26 mouse cellular contexts compared by ENCODE assay signal in the genomic region with DNA sequence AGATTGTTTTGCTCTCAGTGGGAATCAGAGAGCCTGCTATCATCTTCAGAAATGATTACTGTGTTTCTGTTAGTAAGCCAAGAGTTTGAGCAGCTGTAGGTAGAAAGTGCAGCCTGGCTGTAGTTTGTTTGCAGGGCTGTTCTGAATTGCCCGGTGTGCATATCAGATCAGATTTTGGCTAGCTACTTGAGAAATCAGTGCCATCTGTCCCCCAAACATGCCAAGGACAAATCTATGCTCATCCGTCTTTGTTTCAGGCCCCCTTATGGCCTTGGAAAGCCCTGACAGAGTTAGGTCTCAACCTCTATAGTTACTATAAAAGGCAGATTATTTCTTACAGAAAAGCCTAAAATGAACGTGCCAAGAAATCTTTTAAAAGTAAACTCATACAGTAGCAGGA.
DNase-seq lines count a peak whose midpoint lies in the region; ATAC-seq and TF ChIP-seq lines count a peak whose summit lies in the region.
"Had no signal": no experiment of that assay in that cellular context is flagged by ENCODE, and none has a peak within 500 bp of the region (broad histone marks: within the 10 kb centered on the region; RNA-seq: fewer than 3 reads in every experiment).

No protein-coding gene starts in this region.

- 80% methylated on average over 3 of the region's 3 CpGs for WGBS in forebrain, embryonic 14.5 days
- 93% methylated on average over 3 of the region's 3 CpGs for WGBS in forebrain, embryonic 12.5 days
- WGBS in midbrain, postnatal 0 days = 85% methylated on average over 3 of the region's 3 CpGs
- 84% methylated on average over 3 of the region's 3 CpGs for WGBS in midbrain, embryonic 16.5 days

- H3K27ac ChIP-seq in forebrain, embryonic 14.5 days (ENCODE audit: low read depth, low read length) = no peak overlapping the region
- H3K27ac ChIP-seq in forebrain, embryonic 12.5 days = no peak overlapping the region
- H3K27ac ChIP-seq in midbrain, postnatal 0 days (ENCODE audit: low read depth, low read length) = no peak overlapping the region
- no peak overlapping the region for H3K27ac ChIP-seq in midbrain, embryonic 16.5 days (ENCODE audit: low read length)
- H3K27ac ChIP-seq: embryonic facial prominence, embryonic 12.5 days; heart, adult 2 months; heart, embryonic 13.5 days; hindbrain, embryonic 12.5 days; kidney, postnatal 0 days; neural tube, embryonic 13.5 days had no signal

- no peak for TF ChIP-seq CTCF in midbrain, postnatal 0 days (IDR thresholded peaks at IDR 0.05)

- no peak overlapping the region for H3K9ac ChIP-seq in forebrain, embryonic 14.5 days (ENCODE audit: low read length)
- H3K9ac ChIP-seq in forebrain, embryonic 12.5 days = no peak overlapping the region
- no peak overlapping the region for H3K9ac ChIP-seq in midbrain, postnatal 0 days (replicated peaks; ENCODE audit: low read length, poor library complexity, severe bottlenecking)
- H3K9ac ChIP-seq in midbrain, embryonic 16.5 days (ENCODE audit: low read depth, low read length) = no peak overlapping the region
- H3K9ac ChIP-seq: embryonic facial prominence, embryonic 12.5 days; heart, embryonic 13.5 days; hindbrain, embryonic 12.5 days; neural tube, embryonic 13.5 days had no signal

- H3K4me2 ChIP-seq in forebrain, embryonic 14.5 days (ENCODE audit: low read length) = no peak overlapping the region
- no peak overlapping the region for H3K4me2 ChIP-seq in forebrain, embryonic 12.5 days
- no peak overlapping the region for H3K4me2 ChIP-seq in midbrain, postnatal 0 days (ENCODE audit: low read depth, low read length, poor library complexity, severe bottlenecking)
- no peak overlapping the region for H3K4me2 ChIP-seq in midbrain, embryonic 16.5 days (ENCODE audit: low read length)
- H3K4me2 ChIP-seq: embryonic facial prominence, embryonic 12.5 days; heart, embryonic 13.5 days; hindbrain, embryonic 12.5 days; neural tube, embryonic 13.5 days had no signal

- H3K9me3 ChIP-seq in forebrain, embryonic 14.5 days (replicated peaks; ENCODE audit: control insufficient read depth, low read length) = no peaks in the 10 kb centered on the region
- no peaks in the 10 kb centered on the region for H3K9me3 ChIP-seq in forebrain, embryonic 12.5 days
- H3K9me3 ChIP-seq in midbrain, postnatal 0 days (ENCODE audit: low read length) = no peaks in the 10 kb centered on the region
- H3K9me3 ChIP-seq in midbrain, embryonic 16.5 days (replicated peaks; ENCODE audit: control insufficient read depth, low read length, poor library complexity, severe bottlenecking) = no peaks in the 10 kb centered on the region
- H3K9me3 ChIP-seq: embryonic facial prominence, embryonic 12.5 days; heart, embryonic 13.5 days; hindbrain, embryonic 12.5 days; neural tube, embryonic 13.5 days had no signal

- H3K27me3 ChIP-seq in forebrain, embryonic 14.5 days (replicated peaks; ENCODE audit: control insufficient read depth, insufficient read depth, low read length) = no peaks in the 10 kb centered on the region
- H3K27me3 ChIP-seq in forebrain, embryonic 12.5 days = no peaks in the 10 kb centered on the region
- no peaks in the 10 kb centered on the region for H3K27me3 ChIP-seq in midbrain, postnatal 0 days (ENCODE audit: insufficient read depth, low read length)
- no peaks in the 10 kb centered on the region for H3K27me3 ChIP-seq in midbrain, embryonic 16.5 days (ENCODE audit: control insufficient read depth, insufficient read depth, low read depth, low read length)
- H3K27me3 ChIP-seq: embryonic facial prominence, embryonic 12.5 days; heart, embryonic 13.5 days; hindbrain, embryonic 12.5 days; neural tube, embryonic 13.5 days had no signal

- H3K4me3 ChIP-seq in forebrain, embryonic 14.5 days (ENCODE audit: low read depth, low read length) = no peak overlapping the region
- no peak overlapping the region for H3K4me3 ChIP-seq in forebrain, embryonic 12.5 days (replicated peaks)
- H3K4me3 ChIP-seq in midbrain, postnatal 0 days (ENCODE audit: low read depth, low read length) = no peak overlapping the region
- no peak overlapping the region for H3K4me3 ChIP-seq in midbrain, embryonic 16.5 days (ENCODE audit: low read depth, low read length)
- H3K4me3 ChIP-seq: embryonic facial prominence, embryonic 12.5 days; erythroblast, embryonic 14.5 days; heart, adult 2 months; heart, embryonic 13.5 days; hindbrain, embryonic 12.5 days; myocyte; neural tube, embryonic 13.5 days had no signal

- no peak for ATAC-seq in forebrain, embryonic 14.5 days
- no peak for ATAC-seq in forebrain, embryonic 12.5 days (ENCODE audit: low FRiP score)
- no peak for ATAC-seq in midbrain, postnatal 0 days (ENCODE audit: low FRiP score)
- no peak for ATAC-seq in midbrain, embryonic 16.5 days
- ATAC-seq: CD4-positive, CD25-positive, alpha-beta regulatory T cell, adult 4 months; inflammation-experienced regulatory T-cells, adult 6 months had no signal

- no peaks in the 10 kb centered on the region for H3K4me1 ChIP-seq in forebrain, embryonic 14.5 days (ENCODE audit: control insufficient read depth, insufficient read depth, low read length)
- H3K4me1 ChIP-seq in forebrain, embryonic 12.5 days = no peaks in the 10 kb centered on the region
- no peaks in the 10 kb centered on the region for H3K4me1 ChIP-seq in midbrain, postnatal 0 days (ENCODE audit: insufficient read depth, low read length)
- H3K4me1 ChIP-seq in midbrain, embryonic 16.5 days (ENCODE audit: control insufficient read depth, insufficient read depth, low read length) = no peaks in the 10 kb centered on the region
- H3K4me1 ChIP-seq: embryonic facial prominence, embryonic 12.5 days; heart, embryonic 13.5 days; hindbrain, embryonic 12.5 days; neural tube, embryonic 13.5 days had no signal

- peak; percentile 33 for DNase-seq in forebrain, embryonic 14.5 days (ENCODE audit: low spot score)
- DNase-seq in midbrain, postnatal 0 days (ENCODE audit: low spot score) = peak; percentile 38
- DNase-seq in cerebellum, adult 9-11 months = peak; percentile 78
- no peak for DNase-seq in thymus, postnatal 14 days
- no peak for DNase-seq in heart, postnatal 4 days
- DNase-seq: gastrocnemius, postnatal 25 days; heart, adult 2 months; heart, postnatal 14 days; kidney, adult 2 months; lung, postnatal 4 days; midbrain, embryonic 14.5 days; retina, postnatal 1 day; right cerebral cortex, postnatal 25 days; spleen, adult 18-20 months; thymus, postnatal 4 days had no signal

- H3K36me3 ChIP-seq in forebrain, embryonic 14.5 days (ENCODE audit: control insufficient read depth, insufficient read depth, low read length) = peaks cover 30% of the 10 kb centered on the region
- H3K36me3 ChIP-seq in forebrain, embryonic 12.5 days (replicated peaks) = peaks cover 41% of the 10 kb centered on the region
- H3K36me3 ChIP-seq in midbrain, postnatal 0 days (ENCODE audit: insufficient read depth, low read length) = peaks cover 29% of the 10 kb centered on the region
- peaks cover 8% of the 10 kb centered on the region; the same call in 1 of the 2 replicates for H3K36me3 ChIP-seq in midbrain, embryonic 16.5 days (ENCODE audit: control insufficient read depth, insufficient read depth, low read length)

Comparison
In these comparisons a context has a peak if more than half of its experiments do, and no peak if none do; other contexts are left out.
1. DNase-seq: peak in forebrain, embryonic 14.5 days (single experiment), midbrain, postnatal 0 days (single experiment) and cerebellum, adult 9-11 months (single experiment); none in thymus, postnatal 14 days (single experiment) and heart, postnatal 4 days (single experiment).